Mouse (Mus musculus) liver, adult 2 months (tissue): Measurements from ENCODE around the gene Galnt10. TPM values are rescaled to one million over a fixed set of nuclear protein-coding genes. Genes with fewer than 3 reads are reported as not detected.

Experiments
- DNase-seq: peaks from one replicate; pipeline ENCODE4 v3.0.0-alpha.2; 2011; ENCODE audit warnings: low read depth, low spot score; ENCODE audit errors: extremely low read depth
- H3K27ac ChIP-seq: fragments of 200-500 bp; replicated peaks from 2 replicates; pipeline ENCODE4 v1.5.1; 2012; ENCODE audit warnings: low read depth, mild to moderate bottlenecking, control low read depth, inconsistent platforms, low read length; ENCODE audit not compliant: insufficient read depth
- H3K27me3 ChIP-seq: fragments of 200-500 bp; 2 replicates; pipeline ENCODE4 v1.6.1; 2012; ENCODE audit warnings: mild to moderate bottlenecking, moderate library complexity, low read length, inconsistent platforms; ENCODE audit not compliant: control insufficient read depth, insufficient read depth
- H3K36me3 ChIP-seq: fragments of 200-500 bp; 2 replicates; pipeline ENCODE4 v1.6.1; 2012; ENCODE audit warnings: low read length, inconsistent platforms; ENCODE audit not compliant: control insufficient read depth, insufficient read depth
- H3K4me1 ChIP-seq: fragments of 200-500 bp; 2 replicates; pipeline ENCODE4 v1.6.1; 2011; ENCODE audit warnings: low read length; ENCODE audit not compliant: control insufficient read depth, insufficient read depth
- H3K4me3 ChIP-seq: fragments of 200-500 bp; 2 replicates; pipeline ENCODE4 v1.5.1; 2011; ENCODE audit warnings: low read depth, mild to moderate bottlenecking, control low read depth, low read length, moderate library complexity; ENCODE audit not compliant: insufficient read depth
- H3K79me2 ChIP-seq: fragments of 200-500 bp; 2 replicates; pipeline ENCODE4 v1.6.1; 2012; ENCODE audit warnings: inconsistent platforms, mild to moderate bottlenecking, low read length, moderate library complexity; ENCODE audit not compliant: control insufficient read depth, insufficient read depth
- H3K9ac ChIP-seq: fragments of 200-500 bp; 2 replicates; pipeline ENCODE4 v1.6.1; 2012; ENCODE audit warnings: low read depth, mild to moderate bottlenecking, control low read depth, inconsistent platforms, low read length
- CTCF ChIP-seq: fragments of 200-500 bp; IDR thresholded peaks from 2 replicates; pipeline ENCODE4 v1.5.1; 2011; ENCODE audit warnings: low read depth, low read length, control low read depth
- POLR2A ChIP-seq: fragments of 200-500 bp; IDR thresholded peaks from 2 replicates; pipeline ENCODE4 v1.6.1; 2011; ENCODE audit warnings: low read length, control low read depth; ENCODE audit not compliant: insufficient read depth; ENCODE audit errors: extremely low read depth
- WGBS: fragments of 180-500 bp; shearing (Covaris S2); methylation state at CpG from one replicate; pipeline ENCODE4 v1.1.7; 2018; 5-methylcytosine and 5-hydroxymethylcytosine counted together
- polyA plus RNA-seq: library from polyadenylated mRNA; depleted of rRNA; stranded (reverse); fragments of >200 nt; gene quantifications from 2 replicates; pipeline ENCODE4 v1.2.3, GENCODE M21; 2012
- total RNA-seq: library from RNA; depleted of rRNA; stranded (reverse); fragments of >200 nt; gene quantifications from 2 replicates; pipeline ENCODE4 v1.2.3, GENCODE M21; 2014

The Galnt10 gene
- total and polyA plus RNA-seq, 2 experiments, result 2.5 to 3.9 TPM

GRCm38 (mm10) chr11:57660156-57660555 lies 14.9 kb downstream of the Galnt10 start:
- no peak for DNase-seq
- Histone ChIP-seq H3K27me3 (no peaks in the 10 kb centered on the region), H3K79me2 (no peaks in the 10 kb centered on the region), H3K36me3 (no peaks in the 10 kb centered on the region), H3K27ac (no peak overlapping the region), H3K4me1 (no peaks in the 10 kb centered on the region), H3K4me3 (no peak overlapping the region), H3K9ac (no peak overlapping the region)
- no peak for TF ChIP-seq CTCF
- no peak for TF ChIP-seq POLR2A
- WGBS, result 96% methylated on average over 4 of the region's 4 CpGs

GRCm38 (mm10) chr11:57660814-57661213 lies 15.6 kb downstream of the Galnt10 start:
- H3K27ac ChIP-seq, result no peak overlapping the region
- WGBS, result 77% methylated on average over 5 of the region's 5 CpGs
- H3K79me2 ChIP-seq, result no peaks in the 10 kb centered on the region
- no peaks in the 10 kb centered on the region for H3K4me1 ChIP-seq
- DNase-seq, result no peak
- H3K36me3 ChIP-seq, result no peaks in the 10 kb centered on the region
- H3K4me3 ChIP-seq, result no peak overlapping the region
- H3K27me3 ChIP-seq, result no peaks in the 10 kb centered on the region
- H3K9ac ChIP-seq, result no peak overlapping the region
- TF ChIP-seq POLR2A (no peak), CTCF (no peak)

GRCm38 (mm10) chr11:57661492-57662229 lies 16.4 kb downstream of the Galnt10 start:
- no peaks in the 10 kb centered on the region for H3K79me2 ChIP-seq
- no peaks in the 10 kb centered on the region for H3K36me3 ChIP-seq
- 96% methylated on average over 19 of the region's 19 CpGs for WGBS
- H3K27ac ChIP-seq, result no peak overlapping the region
- H3K4me1 ChIP-seq, result no peaks in the 10 kb centered on the region
- no peak overlapping the region for H3K4me3 ChIP-seq
- H3K9ac ChIP-seq, result no peak overlapping the region
- no peak for DNase-seq
- H3K27me3 ChIP-seq, result no peaks in the 10 kb centered on the region
- TF ChIP-seq POLR2A, result no peak
- no peak for TF ChIP-seq CTCF

GRCm38 (mm10) chr11:57662231-57662630 lies 17.0 kb downstream of the Galnt10 start:
- WGBS, result 92% methylated on average over 4 of the region's 4 CpGs
- H3K4me3 ChIP-seq, result no peak overlapping the region
- no peak for TF ChIP-seq POLR2A
- TF ChIP-seq CTCF, result no peak
- no peaks in the 10 kb centered on the region for H3K4me1 ChIP-seq
- DNase-seq, result no peak
- no peak overlapping the region for H3K27ac ChIP-seq
- H3K9ac ChIP-seq, result no peak overlapping the region
- H3K79me2 ChIP-seq, result no peaks in the 10 kb centered on the region
- no peaks in the 10 kb centered on the region for H3K27me3 ChIP-seq
- H3K36me3 ChIP-seq, result no peaks in the 10 kb centered on the region

- Histone ChIP-seq H3K36me3 (no peaks in the 10 kb centered on the region), H3K27ac (no peak overlapping the region), H3K4me3 (no peak overlapping the region), H3K4me1 (no peaks in the 10 kb centered on the region), H3K9ac (no peak overlapping the region), H3K79me2 (no peaks in the 10 kb centered on the region), H3K27me3 (no peaks in the 10 kb centered on the region)
- DNase-seq, result no peak
- no peak for TF ChIP-seq POLR2A
- TF ChIP-seq CTCF, result no peak
- WGBS, result 90% methylated on average over 12 of the region's 12 CpGs
Measured at GRCm38 (mm10) chr11:57663271-57663670, 18.0 kb downstream of the Galnt10 start.

DNA sequence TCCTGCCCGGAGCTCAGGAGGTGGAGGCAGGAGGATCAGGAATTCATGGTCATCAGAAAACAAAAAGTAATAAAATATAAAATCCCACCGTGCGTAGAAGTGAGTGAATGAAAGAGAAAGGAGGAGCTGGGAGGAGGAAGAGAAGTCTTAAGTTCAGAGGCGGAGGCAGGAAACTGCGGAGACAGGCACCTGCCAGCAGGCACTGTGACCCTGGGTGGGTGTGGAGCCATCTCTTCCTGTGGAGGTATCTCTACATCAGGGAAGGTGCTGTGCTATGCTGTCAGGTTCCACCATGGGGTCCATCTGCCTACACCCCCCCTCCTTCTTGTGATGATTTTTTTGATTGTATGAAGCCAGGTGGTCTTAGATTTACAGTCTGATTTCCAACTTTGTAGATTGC lies 19.5 kb downstream of the Galnt10 start:
- Histone ChIP-seq H3K4me3 (no peak overlapping the region), H3K27ac (no peak overlapping the region), H3K79me2 (no peaks in the 10 kb centered on the region), H3K4me1 (no peaks in the 10 kb centered on the region), H3K27me3 (no peaks in the 10 kb centered on the region), H3K36me3 (no peaks in the 10 kb centered on the region), H3K9ac (no peak overlapping the region)
- TF ChIP-seq CTCF, result no peak
- TF ChIP-seq POLR2A, result no peak
- 89% methylated on average over 5 of the region's 5 CpGs for WGBS
- DNase-seq, result no peak
